Mouse (Mus musculus) thymus, adult 18-20 months (tissue): ENCODE data around the gene Dnajc2.

Experiments
- DNase-seq, 2 experiments: peaks; one replicate each; pipeline ENCODE4 v3.0.0; 2022; ENCODE audit warnings: mixed read lengths in 2 of 2

Gene Dnajc2

DNA sequence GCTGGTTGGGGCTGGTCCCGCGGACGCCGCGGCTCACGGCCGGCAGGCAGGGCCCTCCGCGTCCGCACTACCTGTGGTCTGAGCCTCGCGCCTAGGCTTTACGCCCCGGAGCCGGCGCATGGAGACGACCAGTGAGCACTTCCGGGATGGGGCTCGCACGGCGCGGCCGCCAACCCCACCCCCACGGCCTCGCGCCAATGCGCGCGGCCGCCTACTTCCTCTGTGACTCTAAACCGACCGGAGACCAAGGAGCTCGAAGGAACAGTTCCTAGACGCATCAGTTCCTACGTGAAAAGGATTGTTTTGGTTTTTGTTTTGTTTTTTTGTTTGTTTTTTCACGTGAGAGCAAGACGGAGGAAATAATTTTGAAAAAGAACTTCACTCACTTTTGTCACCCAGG lies at the start of gene Dnajc2, which contains the start of gene Psmc2:
Gene Dnajc2, minus strand, starts transcription at position 199 of the 400 bp plus-strand sequence.
Gene Psmc2, plus strand, starts transcription at position 231 of the 400 bp plus-strand sequence.
- DNase-seq, result peak; percentile 77 to 80

DNA sequence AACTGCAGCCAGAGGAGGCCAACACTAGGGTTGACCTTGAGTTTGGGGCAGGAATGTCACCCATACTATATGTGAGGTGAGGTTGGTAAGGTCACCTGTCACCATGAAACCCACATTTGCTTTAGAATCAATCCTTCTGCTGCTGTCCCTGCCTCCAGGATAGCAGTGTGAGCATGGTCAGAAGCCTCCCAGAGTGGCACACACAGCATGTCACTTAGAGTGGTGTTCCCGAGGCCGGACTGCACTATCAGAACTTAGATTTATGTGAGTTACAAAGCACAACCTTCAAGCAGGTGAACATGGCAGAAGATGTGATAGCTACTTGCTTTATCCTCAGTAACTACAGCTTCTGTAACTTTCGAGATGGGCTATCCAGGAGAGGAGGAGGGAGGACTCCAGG lies 46.7 kb upstream of the Dnajc2 start:
- DNase-seq, result no peak

- DNase-seq, result no peak
Observed at GRCm38 (mm10) chr5:21828855-21829254, 43.8 kb upstream of the Dnajc2 start.

- no peak for DNase-seq
Observed at GRCm38 (mm10) chr5:21827643-21828042, 42.6 kb upstream of the Dnajc2 start.

DNA sequence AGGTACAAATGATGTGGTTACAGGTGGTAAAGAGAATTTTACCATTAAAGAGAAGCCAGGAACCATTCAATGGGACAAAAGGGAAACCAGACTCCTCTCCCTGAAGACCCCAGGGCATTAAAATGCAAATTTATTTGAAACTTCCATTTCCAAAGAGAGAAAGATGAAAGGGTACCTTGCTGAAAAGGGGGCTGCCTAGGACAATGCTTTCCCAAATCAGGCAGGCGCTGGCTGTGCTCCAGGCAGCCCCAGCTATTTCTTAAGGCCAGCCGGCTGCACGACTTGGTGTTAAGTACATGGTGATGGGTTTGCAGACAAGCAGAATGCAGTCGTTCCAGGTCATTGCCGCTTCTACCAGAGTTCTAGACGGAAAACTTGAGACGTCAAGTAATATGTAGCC lies 41.3 kb upstream of the Dnajc2 start:
- DNase-seq, result no peak

- DNase-seq, result no peak
Observed at GRCm38 (mm10) chr5:21813994-21814393, 28.9 kb upstream of the Dnajc2 start.

DNA sequence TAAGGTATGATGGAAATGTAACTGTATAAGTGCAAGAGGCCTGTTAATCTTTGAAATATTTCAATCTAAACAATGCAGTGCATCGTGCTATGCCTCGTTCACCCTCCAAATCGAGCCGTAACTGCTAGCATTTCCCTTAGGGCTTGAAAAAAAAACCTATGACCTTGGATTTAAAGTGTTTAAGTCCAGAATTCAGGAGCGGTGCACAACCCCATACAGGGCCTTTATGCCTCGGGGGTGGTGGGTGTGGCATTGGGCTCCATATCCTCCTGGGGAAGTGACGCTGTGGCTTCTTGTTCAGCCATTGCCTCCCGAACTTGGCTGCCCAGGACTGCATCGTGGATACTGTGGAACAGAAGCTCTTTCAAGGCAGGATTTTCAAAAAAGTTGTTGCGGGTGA lies 25.9 kb upstream of the Dnajc2 start:
- DNase-seq, result no peak

DNA sequence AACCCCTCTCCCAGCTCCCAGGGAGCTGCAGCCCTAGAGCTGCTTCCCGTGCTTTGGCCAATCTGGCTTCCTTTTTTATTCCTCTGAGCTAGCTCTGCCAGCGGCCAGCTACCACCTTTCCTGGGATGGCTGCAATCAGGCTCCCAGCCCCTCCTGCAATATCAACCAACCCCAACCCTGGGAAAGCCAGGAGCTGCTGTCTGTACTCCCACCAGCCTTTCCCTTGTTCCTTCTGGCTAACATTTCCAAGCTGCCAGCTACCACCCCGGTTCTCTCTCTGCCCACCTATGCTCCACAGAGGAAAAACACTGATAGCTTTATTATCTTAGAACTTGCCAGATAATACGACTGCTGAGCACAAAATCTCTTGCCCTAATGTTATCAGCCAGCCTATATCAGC lies 19.8 kb upstream of the Dnajc2 start:
- no peak for DNase-seq

DNA sequence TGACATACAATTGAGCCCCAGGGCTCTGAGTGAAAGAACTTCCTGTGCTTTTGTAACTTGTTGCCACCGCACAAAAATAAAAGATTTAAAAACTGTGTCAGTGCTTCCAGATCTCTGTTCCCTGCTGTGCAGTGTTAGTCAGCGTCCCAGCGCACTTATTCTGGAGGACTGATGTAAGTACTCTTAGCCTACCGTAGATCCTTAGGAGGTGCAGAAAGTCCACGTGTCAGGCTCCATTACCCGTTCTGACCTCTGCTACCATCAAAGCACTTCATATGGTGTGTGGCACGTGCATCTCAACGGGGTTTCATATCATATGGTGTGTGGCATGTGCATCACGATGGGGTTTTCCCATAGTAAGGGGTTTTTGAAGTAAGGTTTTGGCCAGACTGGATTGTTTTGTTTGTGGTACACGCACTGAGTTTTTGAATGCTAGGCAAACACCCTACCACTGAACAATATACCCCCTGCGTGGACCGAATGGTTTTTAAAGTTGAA lies 18.7 kb upstream of the Dnajc2 start:
- no peak for DNase-seq

DNA sequence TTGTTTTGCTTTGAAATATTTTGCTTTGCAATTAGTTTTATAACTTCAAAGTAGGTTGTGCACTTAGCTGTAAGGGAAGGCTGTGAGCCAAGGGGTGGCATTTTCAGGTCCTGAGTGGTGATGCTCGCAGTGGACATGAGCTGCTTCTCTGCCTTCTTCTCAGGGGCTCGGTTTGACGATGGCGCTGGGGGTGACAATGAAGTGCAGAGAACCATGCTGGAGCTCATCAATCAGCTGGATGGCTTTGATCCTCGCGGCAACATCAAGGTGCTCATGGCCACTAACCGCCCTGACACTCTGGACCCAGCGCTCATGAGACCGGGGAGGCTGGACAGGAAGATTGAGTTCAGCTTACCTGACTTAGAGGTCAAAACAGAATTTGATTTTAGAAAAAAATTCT lies 17.9 kb upstream of the Dnajc2 start:
- DNase-seq, result no peak

- no peak for DNase-seq
Observed at GRCm38 (mm10) chr5:21792166-21792565, 7.1 kb upstream of the Dnajc2 start.

GRCm38 (mm10) chr5:21789061-21789460 lies 4.0 kb upstream of the Dnajc2 start:
- DNase-seq, result no peak

DNA sequence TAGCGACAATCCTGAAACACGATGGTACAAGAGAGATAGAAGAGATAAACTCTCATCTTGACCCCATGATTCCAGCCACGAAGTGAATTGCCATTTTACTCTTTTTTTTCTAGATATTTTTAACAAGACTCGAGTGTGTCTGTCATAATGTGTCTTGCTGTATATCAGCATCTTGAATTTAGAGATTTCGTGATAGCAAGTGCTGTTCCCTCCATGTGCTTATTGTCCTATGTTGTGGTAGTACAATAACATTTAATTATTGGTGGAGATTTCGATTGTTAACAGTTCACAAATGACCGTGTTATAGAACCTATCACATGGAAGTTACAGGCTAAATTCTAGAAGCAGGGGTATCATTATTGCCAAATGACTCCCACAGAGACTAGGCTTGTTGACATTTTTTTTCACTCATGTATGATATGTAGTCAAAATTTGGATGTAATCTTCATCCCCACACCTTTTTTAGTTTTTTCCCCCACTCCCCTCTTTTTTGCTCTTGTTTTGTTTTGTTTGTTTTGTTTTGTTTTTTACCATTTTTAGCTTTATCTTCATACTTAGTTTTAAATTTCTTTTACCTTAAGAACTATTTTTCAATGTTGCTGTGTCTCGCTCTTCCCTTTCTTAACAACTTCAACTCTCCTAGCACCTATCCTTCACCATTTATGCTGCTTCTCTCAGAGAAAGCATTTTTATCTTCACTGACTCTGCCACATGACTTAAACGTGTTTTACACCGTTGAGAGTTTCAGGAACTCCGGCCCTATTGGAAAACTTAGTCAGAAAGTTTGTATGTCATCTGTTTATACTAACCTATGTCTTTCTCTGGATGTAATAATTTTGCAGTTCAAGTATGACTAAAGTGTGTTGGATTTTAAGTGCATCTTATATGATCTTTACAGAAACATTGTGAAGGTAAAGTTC lies 2.4 kb upstream of the Dnajc2 start:
- DNase-seq, result no peak

DNA sequence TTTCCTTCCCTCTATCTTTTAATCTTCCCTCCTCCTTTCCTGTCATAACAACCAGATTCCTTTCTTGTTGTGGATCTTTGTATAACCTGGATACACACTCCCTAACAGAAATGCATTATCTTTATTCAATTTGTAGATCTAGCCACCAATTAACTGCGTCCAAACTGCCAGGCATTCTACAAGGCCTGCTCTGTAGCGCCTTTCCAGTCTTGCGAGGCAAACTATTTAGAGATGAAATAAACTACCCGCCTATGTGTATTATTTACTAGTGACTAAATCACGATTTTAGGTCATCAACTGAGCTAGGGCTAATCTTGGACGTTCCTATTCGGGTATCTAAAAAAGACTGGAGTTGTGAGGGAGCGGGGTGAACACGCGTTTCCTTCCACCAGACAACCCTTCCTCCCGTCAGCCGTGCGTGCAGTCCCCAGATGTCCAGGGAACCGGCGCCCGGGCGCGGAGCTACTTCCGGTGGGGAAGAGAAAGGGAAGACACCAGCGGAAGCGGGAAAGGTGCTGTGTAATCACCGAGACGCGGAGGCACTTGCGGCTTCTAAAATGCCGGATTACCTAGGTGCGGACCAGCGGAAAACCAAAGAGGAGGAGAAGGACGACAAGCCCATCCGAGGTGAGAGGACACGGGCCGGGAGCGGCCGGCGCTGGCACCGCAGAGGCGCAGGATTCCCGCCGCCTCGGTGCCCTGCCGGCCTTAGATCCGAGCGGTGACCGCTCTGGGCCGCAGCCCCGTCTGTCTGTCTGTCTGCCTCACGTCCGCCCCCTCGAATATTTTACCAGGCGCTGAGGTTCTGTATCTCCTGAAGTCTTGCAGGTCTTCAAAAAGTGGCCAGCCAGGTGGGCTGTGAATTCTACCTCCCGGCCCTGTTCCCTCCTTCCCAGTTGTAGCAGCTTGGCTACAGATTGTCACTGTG lies 1.5 kb upstream of the Dnajc2 start:
- peak; percentile 79 to 87 for DNase-seq

GRCm38 (mm10) chr5:21785776-21786175 lies 725 bp upstream of the Dnajc2 start:
- DNase-seq, result no peak

DNA sequence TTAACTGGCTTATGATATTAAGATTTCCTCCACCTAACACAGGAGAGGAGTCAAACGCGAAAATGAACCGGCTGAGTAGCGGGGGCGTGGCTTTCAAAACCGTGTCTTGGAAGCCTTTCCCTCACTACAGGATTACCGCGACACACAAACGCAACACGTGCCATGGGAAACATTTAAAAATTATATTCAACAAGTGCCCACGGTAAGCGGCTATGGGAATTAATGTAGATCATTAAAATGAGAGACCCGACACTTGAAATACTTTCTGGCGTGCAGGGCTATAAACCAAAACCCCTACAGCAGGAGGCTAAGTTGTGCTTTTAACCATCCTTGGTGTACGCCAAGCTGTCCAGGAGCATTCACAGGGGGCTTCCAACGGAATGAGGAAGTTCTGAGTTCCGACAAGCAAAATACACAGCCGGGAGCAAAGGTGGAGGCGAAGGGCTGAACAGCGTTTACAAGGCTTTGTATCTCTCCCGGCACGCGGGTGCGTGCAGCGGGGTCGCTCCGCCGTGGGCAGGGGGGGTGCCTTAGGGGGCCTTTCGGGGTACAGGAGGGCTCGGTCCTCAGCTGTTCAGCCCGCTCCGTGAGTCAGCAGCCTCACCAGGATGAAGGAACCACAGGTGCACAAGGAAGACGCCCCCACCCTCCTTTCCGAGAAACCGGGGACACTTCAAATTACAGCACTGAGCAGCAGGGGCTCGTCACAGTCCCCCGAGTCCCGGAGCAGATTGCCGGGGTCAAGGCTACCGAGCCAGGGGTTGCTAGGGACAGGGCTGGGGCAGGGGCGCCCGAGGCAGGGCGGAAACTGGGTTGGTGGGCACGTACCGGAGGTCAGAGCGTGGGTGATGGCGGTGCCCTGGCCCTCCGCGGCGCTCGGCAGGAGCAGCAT lies 644 bp downstream of the Dnajc2 start:
- peak; percentile 8 to 64 for DNase-seq

DNA sequence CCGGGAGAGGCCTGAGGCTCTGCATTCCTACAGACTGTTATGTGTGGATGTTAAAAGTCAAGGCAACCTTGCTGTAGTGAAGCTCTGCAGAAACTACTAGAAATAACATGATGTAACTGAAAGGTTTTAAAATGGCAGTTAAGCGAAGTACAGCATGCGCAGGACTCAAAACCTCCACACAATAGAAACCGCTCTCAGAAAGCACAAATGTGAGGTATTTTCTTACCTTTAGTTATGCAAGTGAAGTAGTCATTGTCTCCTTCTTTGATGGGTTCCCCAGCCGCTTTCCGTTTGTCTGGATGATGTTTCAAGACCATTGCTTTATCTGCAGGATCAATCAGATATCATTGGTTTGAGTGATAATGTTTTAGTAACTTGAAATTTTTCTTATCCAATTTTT lies 8.6 kb downstream of the Dnajc2 start:
- no peak for DNase-seq

DNA sequence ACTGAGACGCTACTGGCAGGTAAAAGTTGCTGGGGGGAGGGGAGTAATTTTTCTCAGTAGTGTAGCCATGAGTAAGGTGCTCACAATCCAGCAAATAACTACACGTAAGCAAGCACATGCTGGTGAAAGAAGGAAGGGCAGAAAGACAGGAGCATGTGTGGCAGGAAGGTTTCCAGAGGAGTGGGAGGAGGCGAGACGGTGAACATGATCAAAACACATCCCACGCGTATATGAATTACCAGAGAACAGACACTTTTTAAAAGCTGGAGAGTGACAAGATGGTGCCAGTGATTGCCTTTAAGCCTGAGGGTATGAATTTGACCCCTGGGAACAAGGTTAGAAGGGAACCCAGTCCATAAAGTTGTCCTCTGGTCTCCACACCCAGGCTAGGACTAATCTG lies 15.2 kb downstream of the Dnajc2 start:
- DNase-seq, result no peak

- no peak for DNase-seq
Observed at GRCm38 (mm10) chr5:21768506-21768905, 16.5 kb downstream of the Dnajc2 start.

DNA sequence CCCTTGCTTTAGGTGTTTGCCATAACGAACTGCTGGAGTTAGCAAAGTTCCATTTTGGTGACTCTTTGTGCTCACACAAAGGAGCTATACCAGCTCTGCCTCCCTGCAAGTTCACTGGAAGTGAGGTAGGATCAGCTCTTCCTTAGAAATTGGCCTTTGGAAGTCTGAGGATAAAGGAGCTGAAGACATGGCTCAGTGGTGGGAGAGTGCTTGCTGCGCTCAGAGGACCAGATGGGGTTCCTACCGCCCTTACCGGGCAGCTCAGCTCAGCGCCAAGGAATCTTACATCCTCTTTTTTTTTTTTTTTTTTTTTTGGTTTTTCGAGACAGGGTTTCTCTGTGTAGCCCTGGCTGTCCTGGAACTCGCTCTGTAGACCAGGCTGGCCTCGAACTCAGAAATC lies 39.1 kb downstream of the Dnajc2 start:
- DNase-seq, result no peak

- no peak for DNase-seq
Observed at GRCm38 (mm10) chr5:21744651-21745050, 40.4 kb downstream of the Dnajc2 start.

DNA sequence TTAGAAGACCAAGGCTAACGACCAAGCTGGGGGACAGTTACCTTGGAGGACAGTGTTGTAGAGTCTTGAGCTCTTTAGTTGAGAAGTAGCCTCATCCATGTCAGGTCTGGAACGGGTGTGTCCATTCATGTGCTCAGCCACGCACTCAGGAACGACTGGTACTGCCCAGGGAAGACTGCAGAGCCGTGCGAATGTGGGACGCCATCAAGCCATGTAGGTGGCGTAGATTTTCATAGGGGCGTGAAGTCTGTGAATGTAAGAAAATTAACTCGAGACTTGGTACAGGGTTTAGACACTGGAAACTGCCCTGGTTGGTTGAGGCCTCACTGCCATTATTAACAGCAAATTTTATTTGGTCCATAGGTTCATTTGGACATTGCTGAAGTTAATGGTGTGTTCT lies 41.4 kb downstream of the Dnajc2 start:
- DNase-seq, result no peak
